Mouse (Mus musculus) urinary bladder, postnatal 10 days (tissue): Measurements from ENCODE around the gene Zfp362.

Source experiments
- DNase-seq: peaks from one replicate; pipeline ENCODE4 v3.0.0; 2022; ENCODE audit warnings: low spot score

The Zfp362 gene

DNA sequence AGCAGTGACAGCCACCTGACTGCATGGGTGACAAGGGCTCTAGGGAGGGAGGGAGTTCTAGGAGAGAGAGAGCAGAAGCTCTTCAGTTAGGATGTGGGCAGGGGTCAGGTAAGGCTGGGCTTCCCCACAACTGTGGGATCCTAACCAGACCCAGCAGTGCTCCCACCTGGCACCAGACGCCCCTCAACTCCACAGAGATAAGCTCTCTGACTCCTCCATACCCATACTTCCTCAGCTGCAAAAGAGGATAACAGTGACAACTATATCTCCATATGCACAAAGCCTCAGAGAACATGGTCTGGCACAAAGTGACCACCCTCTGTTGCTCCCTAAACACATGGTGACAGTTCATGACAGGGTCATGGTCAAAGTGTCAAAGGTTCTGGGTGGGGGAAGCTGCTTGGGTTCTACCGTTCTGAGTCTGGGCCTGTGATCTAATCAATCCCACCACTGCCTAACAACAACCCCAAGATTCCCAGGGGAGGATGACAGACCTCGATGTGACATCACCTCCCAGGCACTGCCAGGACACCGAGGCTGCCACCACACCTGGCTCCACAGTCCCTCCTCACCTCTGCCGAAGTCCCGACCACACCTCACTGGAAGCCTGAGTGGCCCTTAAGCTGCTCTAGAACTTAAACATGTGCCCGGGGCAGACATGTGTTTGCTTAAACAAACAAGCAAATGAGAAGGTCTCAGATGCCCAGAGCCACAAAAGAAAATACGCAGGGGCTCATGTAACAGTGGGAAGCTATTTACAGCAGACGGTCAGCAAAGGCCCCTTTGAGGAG lies 4.0 kb downstream of the Zfp362 start:
- DNase-seq, result no peak

DNA sequence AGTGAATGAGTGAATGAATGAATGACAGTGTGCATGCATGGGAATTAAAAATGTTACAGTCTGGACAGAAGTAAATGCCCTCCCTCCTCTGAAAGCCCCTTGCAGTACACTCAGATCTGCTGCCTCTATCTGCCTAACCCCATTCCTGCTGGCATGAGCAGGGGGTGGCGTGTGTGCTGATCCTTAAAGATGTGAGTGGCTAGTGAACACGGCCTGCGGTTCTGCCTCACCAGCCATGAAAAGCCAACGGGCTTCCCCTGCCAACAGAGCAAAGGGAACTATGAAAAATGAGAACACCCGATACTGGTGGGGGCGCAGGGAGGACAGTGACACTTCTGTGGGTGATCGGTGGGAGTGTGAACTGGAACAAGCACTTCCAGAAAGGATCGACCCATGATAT lies 9.1 kb downstream of the Zfp362 start:
- DNase-seq, result no peak

DNA sequence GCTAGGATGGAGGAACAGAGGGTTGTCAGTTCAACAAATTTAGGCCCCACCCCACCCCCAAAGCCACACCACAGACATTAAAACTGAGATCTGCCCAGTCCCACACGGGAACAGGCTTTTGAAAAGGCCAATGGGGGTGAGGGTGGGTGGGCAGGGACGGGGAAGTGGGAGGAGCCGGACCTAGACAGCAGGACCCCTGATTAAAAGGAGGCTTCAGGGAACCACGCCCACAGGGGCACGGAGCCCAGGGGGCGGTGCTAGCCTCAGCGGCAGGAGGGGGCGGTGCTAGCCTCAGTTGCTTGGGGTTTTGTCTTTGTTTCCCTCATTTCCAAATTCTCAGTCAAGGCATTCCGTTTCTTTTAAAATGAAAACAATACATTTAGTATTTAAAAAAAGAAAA lies 10.2 kb downstream of the Zfp362 start:
- DNase-seq, result no peak

DNA sequence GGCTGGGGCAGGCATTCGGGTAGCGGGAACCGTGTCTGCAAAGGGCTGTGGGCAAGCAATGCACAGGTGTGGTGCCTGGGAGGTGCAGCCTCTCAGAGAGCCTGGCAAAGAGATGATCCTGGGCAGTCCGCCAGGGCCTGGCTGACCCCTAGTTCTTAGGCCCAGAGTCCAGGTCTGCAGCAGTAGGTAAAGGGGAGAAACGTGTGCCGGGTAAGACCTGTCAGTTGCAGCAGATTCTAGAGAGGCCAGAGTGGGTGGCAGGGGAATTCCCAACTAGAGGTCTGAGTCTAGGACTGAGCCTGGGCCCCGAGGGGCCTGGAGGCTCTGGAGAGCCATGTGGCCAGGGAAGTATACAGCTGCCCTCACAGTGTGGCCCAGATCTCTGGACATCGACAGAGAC lies 11.6 kb downstream of the Zfp362 start:
- no peak for DNase-seq

DNA sequence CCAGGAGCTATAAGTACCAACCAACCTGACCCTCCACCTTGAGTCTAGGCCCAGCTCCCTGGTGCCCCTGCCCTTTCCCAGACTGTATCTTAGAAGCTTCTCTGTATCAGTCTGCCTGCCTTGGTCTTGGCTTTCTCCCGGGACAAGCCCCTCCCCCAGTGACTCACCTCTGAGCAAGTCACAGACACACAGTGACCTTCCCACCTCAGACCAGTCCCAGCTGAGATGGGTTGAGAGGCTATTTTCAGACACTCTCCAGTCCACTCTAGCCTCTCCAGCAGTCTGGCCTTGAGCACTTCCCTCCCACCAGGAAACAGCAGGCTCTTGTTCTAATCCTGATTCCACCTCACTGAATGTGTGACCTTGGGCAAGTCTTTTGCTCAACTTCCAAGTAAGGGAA lies 12.1 kb downstream of the Zfp362 start:
- no peak for DNase-seq

DNA sequence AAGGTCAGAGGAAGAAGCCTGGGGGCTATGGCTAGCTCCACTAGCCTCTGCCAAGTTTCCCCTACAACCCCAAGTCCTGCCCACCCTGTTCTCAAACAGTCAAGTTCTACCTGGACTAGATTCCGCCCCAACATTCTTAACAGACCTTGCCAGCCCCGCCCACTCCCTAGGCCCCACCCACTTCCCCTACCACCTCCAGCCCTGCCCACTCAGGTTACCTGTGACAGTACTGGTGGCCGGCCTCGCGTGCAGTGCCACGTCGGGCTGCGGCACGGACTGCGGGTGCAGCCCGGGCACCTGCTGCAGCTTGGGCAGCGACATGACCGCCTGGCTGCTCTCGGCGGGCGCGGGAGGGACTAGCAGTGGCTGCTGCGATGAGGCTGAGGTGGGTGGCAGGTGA lies 16.2 kb downstream of the Zfp362 start:
- no peak for DNase-seq

DNA sequence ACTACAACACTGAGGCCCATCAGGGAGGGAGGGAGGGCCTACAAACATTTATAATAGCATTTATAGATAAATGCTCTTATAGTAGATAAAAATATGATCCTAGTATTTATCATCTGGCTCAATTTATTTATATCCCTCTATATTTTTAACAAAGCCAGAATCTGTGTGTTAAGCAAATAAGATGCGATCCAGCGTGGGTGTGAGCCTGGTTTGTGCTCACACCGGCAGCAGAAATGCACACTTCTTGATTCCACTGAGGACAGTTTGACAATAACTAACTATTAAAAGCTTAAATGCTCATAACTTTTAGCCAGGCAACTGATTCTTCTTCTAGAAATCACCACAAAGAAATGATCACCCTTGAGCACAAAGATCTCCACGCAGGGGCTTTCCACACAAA lies 17.7 kb downstream of the Zfp362 start:
- DNase-seq, result no peak

DNA sequence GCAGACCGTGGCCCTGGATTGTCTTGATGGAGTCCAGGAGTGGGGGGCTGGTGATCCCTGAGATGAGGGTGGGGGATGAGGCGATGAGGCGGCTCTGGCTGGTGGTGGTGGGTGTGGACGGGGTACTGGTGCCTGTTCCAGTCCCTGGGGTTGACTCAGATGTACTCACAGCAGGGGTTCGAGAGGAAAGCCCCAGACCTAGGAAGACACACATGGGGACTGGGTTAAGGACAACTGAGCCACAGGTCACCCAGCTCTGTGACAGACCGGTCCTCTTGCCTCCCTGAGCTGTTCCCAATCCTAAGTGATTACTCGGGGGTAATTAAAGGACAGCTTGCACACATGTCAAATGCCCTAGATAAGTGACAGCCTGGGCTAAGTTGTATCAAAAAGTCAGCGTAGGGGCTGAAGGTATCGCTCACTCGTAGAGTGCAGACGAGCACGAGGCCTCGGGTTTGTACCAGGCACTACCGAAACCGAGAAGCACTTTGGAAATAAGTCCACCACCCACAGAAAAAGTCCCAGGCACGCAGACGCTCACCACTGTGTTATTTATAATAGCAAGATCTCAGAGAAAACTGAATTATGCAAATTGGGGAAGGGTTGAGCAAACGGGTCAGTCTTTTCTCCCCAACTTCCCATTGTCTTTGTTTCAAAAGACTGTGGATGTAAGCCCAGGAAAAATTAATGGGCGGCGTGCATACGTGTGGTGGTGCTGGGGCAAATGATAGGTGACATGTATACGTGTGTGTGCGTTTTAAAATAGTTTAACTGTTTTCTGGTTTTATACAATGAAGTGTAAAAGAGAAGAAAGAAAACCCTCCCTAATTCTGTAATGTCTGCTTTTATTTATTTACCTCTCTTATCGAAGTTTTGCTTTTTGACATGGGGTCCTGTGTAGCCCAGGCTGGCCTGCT lies 18.6 kb downstream of the Zfp362 start:
- DNase-seq, result no peak

DNA sequence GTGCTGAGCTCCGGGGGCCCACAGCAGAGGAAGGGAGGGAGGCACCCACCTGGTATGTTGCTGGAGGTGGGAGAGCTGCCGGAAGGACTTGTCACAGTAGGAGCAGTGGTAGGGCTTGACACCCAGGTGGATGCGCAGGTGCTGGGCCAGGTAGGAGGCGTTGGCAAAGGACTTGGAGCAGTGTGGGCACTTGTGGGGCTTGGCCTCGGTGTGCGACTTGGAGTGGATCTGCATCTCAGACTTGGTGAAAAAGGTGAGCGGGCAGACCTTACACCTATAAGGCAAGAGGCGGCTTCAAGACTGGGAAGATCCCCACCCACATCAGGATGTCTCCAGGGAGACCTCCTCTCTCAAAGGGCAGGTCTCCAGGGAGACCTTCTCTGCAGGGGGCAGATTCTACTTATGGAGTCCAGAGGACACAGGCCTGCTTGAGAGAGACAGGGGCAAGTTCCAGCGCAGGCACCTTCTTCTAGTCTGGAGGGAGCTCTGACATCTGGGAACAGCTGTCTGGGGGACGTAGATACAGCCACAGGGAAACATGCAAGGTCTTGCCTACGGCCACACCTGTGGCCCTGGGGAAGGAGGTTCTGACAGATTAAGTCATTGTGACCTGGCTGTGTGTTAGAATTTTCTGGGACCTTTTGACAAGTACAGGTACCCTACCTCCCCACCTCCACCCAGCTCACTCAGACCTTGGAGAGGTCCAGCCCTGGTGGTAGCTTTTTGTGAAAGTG lies 19.8 kb downstream of the Zfp362 start:
- no peak for DNase-seq

DNA sequence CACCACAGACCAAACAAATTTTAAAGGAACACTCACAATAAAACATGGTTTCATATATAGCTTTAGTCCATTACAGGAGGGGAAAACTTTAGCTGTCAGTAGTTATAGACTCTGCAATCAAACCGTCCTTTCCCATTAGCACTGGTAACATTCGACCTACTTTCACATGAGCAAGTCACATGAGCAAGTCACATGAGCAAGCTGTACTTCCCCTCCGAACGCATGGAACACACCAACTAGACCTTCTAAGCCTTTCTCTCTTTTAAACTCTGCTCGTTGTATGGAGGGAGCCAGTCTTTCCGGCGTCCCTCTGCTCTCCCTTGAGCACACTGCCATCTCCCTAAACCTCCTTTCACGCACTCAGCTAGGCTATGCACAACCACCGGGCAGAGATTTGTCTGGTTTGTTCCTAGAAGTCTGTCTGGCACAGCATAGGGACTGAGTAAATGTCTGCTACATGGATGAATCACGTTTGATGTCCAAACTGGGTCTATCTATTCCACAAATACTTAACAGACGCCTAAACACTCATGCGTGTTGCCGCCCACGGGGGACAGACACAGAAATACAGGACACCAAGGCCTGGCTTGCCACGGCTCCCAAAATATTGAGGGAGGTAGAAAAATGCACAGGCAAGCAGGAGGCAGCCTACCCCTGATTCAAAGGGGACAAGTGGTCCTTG lies 20.8 kb downstream of the Zfp362 start:
- DNase-seq, result no peak

DNA sequence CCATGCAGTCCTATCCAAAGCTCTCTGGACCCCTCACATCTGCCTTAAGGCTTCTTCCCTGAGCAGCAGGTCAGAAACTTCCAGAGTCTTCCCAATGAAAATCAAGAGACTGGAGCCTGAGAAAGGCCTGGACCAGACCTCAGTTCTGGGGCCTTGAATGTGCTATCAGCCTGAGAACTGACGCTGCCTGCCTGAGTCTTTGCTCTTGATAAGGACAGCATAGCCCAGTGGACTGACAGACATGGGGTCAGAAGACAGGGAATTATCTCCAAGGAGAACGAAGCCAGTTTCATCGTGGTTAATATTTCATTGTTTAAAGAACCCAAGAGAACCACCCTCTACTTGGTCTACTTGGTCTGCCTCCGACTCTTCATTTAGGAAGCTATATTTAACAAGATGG lies 23.2 kb downstream of the Zfp362 start:
- DNase-seq, result no peak

DNA sequence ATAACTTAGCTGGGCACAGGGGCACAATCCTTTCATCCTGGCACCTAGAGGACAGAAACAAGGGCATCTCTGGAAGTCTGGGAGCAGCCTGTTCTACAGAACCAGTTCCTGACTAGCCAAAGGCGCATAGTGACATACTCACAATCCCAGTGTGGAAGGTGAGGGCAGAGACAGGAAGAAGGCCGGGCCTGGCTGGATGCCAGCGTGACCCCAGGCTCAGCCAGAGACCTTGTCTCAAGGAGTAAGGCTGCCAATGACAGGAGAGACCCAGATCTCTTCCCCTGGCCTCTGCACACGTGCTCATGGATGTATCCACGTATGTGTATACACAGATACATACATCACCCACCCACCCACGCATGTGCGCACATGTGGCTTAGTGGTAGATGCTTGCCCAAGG lies 23.8 kb downstream of the Zfp362 start:
- DNase-seq, result no peak

DNA sequence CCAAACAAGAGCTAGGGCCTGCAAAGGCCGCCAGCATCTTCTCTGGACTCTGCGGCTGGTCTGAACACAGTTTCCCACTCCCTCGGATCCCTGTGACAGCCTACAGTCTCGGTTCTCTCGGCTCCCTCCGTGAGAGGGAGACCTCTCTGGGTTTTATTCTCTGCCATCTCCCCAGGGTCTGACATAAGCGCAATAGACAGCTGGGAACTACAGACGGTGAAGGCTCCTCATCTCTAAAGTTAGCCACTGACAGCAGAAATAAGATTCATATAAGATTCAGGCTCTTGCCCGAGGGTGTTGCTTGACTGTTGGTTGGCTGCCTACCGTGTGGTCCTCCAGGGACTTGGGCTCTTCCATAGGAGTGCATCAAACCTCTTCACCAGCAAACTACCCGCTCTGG lies 28.3 kb downstream of the Zfp362 start:
- no peak for DNase-seq

DNA sequence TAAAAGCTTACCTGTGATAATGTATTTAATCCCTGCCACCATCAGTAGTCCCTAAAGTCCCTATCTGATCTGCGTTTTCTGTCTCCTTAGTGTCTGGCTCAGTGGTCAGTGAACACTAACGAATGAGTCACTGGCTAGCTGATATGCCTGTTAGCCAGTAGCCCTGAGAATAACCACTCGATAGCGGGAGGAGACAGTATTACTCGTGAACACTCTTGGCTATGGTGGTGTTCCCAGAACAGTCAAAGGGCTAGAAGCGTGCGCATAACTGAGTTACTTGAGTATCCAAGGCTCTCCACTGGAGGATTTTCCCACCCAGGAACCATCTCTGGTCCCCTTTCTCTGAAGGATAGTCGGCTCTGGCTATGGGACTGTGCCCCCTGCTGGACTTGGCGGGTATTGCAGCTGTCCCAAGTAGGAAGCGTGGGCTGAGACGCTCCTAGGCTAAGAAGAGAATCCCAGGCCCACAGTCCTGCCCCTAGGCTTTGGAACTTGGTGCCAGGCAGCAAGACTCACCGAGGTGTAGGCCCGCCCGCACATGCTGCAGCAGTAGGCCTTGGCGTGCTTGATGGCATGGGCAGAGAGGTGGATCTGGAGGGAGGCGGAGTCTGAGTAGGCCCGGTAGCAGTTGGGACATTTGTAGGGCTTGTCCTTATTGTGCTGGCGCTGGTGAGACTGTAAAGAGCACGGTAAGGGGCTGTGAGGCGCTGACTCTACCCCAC lies 29.1 kb downstream of the Zfp362 start:
- peak; percentile 43 for DNase-seq

DNA sequence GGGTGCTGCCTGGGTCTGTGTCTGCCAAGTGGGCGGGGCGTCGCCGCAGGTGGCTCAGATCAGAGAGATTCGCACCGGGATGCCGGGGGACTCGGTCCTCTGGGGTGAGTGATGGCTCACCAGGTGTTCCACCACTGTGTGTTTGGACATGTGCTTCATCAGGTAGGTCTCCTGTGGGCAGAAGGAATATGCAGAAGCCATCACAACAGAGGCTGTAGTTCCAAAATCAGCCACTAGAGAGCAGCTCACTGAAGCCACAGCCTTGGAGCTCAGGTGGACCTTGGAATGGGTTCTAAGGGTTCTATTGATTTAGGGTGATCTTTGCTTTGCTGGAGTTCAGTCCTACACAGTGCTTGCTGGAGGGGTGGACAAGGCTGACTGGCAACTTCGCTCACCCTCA lies 31.4 kb downstream of the Zfp362 start:
- DNase-seq, result no peak

DNA sequence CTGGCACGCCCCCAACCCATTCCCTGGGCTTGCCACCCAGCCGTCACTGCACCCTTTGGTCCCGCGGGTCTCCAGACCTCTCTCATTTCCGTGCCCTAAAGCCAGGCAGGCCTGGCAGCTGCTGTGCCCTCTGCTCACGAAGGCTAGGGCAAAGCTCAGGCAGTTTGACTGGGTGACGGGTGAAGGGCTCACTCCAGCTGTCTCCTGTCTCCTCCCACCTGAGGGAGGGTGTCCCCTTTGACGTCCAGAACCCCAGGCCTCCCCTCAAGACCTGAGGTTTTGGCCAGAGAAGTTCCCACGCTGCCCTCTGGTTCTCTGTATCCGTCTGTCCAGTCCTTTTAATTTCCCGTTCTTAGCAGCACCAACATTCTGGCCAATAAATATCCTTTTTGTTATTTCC lies 32.0 kb downstream of the Zfp362 start:
- no peak for DNase-seq

DNA sequence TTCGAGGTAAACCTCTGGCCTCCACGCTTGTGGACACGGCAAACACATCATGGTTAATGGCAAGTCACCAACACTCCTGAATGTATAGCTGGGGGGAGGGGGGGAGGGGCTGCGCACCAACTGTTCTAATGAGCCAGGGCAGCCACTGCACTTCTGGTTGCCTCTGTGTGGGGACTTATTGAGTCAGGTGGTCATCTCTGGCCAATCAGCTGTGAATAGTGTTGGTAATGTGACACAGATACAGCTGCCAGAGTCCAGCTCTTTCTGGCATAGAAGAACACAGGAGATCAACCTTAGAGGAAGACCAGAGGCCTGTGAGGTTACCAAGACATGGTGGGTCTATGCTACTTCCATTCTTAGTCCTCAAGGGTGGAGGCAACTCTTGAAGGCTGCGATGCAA lies 35.1 kb downstream of the Zfp362 start:
- no peak for DNase-seq

DNA sequence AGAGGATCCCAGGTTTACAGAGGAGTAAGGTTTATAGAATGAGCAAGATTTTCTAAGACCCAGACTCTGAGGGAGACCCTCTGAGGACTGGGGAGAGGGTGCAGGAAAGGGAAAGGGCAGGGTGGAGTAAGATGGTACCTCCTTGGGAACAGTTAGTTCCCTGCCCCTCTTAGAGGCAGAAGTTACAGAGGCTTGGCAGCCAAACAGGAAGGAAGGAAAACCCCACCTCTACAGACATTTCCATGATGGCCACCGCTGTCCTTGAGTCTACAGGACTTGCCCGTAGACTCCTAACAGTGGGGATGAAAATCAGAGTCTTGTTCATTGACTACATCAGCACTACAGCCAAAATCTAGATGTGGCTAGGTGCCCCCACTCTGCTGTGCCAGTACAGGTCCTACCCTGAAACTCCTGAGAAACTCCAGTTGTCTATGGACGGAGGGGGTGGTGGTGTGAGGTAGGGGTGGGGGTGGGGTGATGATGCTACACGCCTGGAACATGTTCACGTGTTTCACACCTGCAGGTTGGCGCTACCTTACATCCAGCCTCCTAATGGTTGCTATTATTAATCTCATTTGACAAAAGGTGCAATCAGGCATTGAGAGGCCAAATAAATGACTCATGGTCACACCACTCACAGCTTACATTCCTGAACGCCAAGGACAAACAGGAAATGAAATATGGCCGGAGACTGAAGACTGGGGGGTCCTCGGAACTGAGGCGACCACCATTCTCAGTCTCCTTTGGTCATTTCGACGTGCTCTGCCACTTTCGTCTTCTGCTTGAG lies 36.1 kb downstream of the Zfp362 start:
- no peak for DNase-seq

DNA sequence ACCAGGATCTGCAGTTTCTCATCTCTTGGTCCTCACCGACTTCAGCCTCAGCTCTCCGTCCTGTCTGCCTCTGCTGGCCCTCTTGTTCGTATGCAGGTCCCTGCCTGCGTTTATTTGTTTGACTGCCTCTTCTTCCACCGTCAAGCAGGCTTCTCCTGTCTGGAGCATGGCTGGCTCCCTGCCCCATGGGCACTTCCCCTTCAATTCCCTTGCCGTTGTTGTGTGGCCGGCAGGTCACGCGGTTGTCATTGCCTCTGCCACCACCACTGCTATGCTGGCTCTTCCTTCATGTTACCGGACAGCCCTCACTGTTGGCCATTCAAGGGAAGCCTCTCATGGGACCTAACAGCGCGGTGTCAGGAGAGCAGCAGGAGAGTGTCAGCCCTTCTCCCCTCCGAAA lies 37.7 kb downstream of the Zfp362 start:
- DNase-seq, result no peak

DNA sequence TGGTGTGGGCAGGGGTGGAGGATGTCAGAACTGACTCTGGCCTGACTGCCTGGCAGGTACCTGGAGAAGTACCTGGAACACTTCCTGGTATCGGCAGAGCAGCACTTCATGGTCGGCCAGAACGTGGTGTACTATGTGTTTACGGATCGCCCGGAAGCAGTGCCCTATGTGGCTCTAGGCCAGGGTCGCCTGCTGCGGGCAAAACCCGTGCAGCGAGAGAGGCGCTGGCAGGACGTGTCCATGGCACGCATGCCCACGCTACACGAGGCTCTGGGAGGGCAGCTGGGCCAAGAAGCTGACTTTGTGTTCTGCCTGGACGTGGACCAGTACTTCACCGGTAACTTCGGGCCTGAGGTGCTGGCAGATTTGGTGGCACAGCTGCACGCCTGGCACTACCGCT lies 38.9 kb downstream of the Zfp362 start:
- no peak for DNase-seq

DNA sequence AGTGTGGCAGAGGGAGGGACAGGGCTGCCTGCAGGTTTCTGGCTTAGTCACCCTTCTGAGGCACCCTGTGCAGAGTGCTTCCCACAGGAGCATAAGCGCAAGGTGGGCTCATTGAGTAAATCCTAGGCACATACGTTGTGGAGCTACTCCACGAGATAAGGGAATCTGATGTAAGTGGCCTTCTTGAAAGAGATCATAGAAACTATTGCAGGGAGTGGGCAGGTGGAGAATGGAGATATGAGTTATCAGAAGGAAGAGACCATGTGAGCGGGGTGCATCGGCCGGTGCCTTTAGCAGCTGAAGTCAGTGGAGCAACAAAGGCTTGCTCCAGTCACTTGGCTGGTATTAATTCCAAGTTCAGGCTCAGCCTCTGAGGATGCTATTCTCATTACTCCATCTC lies 45.8 kb downstream of the Zfp362 start:
- DNase-seq, result no peak
